Mouse (Mus musculus) A20 (cell line): ENCODE data around the gene Gm20716.

Source experiments
- DNase-seq: peaks from one replicate; pipeline ENCODE4 v3.0.0-alpha.2; 2011; ENCODE audit warnings: low read depth, low spot score

The Gm20716 gene

GRCm38 (mm10) chr2:168229116-168230025 is 793 bp downstream of the Gm20716 start:
- peak; percentile 68 for DNase-seq

DNA sequence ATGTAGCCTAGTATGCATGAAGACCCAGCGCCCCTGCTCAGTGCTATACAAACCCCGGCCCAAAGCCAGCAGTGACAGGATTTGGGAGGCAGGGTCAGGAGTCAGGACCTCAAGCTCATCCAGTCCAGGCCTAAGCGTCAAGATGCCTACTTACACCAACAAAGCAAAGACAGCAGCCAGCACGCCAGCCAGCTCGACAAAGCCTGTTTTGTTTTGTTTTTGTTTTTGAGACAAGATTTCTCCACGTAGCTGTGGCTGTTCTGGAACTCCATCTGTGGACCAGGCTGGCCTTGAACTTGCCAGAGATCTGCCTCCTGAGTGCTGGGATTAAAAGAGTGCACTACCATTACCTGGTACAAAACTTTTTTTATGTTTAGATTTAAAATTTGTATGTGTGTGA is 6.8 kb downstream of the Gm20716 start:
- no peak for DNase-seq

- DNase-seq: no peak
These were observed 16.3 kb downstream of the Gm20716 start for GRCm38 (mm10) chr2:168213788-168214397.

GRCm38 (mm10) chr2:168207883-168208282 is 22.3 kb downstream of the Gm20716 start:
- peak; percentile 38 for DNase-seq

- peak; percentile 99 for DNase-seq
These were observed 23.2 kb downstream of the Gm20716 start, which contains the start of gene Adnp for GRCm38 (mm10) chr2:168206725-168207644. TSS of gene Adnp (minus strand) at chr2:168207112.

GRCm38 (mm10) chr2:168205681-168206631 is 24.2 kb downstream of the Gm20716 start:
- no peak for DNase-seq

GRCm38 (mm10) chr2:168205265-168205664 is 24.9 kb downstream of the Gm20716 start:
- peak; percentile 96 for DNase-seq

DNA sequence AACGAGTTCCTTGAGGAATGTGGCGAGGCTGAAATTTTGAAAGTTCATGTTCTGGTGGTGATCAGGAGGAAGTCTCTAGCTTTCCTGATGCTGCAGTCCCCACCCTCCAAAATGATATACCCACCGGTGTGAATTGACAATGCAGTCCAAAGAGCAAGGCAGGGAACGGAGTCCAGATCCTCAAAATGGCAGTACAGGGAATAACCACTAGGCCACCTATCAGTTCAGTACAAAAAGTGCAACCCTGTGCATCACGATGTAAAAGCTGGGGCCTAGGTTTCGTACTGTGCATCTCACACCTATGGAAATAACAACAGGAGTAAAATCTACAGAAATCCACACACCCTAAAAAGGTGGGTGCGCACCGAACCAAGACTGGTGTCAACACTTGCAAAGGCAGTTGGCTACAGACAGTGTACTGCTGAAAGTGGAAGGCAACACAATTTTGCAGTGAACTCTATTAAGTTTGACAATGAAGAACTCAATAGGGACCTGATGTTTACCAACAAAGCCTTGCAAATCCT is 25.6 kb downstream of the Gm20716 start:
- DNase-seq: no peak

DNA sequence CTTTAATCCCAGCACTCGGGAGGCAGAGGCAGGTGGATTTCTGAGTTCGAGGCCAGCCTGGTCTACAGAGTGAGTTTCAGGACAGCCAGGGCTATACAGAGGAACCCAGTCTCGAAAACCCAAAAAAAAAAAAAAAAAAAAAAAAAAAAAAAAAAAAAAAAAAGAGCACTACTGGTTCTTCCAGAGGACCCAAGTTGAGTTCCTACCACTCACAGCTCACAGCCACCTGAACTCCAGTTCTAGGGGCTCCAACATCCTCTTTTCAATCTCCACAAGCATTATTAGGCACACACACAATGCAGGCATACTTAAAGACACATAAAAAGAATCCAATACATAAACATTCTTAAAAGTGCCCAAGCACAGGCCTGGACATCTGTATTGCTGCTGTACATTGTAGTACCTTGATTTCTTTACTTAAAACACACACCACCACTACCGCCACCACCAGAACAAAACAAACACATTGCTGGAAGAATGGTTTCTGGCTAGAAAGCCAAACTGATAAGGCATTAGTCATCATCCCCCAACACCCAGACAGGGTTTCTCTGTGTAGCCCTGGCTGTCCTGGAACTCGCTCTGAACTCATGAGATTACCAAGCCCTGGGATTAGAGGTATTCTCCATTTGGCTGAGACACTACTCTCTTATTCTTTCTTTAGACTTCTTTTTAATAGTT is 30.0 kb downstream of the Gm20716 start:
- DNase-seq: no peak

GRCm38 (mm10) chr2:168199476-168199875 is 30.7 kb downstream of the Gm20716 start:
- DNase-seq: no peak

- no peak for DNase-seq
These were observed 31.7 kb downstream of the Gm20716 start for GRCm38 (mm10) chr2:168198421-168198820.

GRCm38 (mm10) chr2:168195721-168196120 is 34.4 kb downstream of the Gm20716 start:
- no peak for DNase-seq

DNA sequence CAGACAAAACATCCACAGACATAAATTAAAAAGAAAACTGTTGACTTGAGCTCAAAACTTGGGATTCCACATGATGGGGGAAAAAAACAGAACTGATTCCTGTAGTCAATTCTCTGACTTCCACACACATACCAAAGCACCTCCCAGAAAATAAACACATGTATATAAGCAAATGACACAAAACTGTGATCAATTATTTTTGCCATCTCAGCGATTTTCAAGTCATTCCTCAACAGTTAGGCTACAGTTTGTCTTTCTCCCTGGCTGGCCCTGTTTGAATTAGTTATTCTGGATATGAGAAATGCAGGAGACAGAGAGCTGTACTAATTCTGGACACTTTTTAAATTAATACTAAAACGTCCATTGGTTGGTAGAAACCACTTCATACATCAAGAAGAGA is 36.5 kb downstream of the Gm20716 start:
- no peak for DNase-seq

DNA sequence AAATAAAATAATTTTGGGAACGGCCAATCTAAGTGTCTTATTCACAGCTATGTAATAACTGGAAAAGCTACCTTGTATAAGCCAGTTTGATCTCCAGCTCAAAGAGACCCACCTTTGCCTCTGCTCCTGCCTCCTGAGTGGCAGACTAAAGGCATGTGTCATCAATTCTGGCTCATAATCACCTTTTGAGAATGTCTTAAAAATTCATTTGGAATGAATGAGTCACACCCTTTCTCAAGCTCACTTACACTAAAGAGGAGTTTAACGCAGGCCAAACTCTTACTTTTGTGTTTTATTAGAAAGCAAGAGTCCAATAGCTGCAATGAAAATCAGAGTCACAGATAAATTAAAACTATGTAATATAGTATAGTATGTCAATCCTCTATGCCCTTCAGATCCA is 38.3 kb downstream of the Gm20716 start:
- no peak for DNase-seq

DNA sequence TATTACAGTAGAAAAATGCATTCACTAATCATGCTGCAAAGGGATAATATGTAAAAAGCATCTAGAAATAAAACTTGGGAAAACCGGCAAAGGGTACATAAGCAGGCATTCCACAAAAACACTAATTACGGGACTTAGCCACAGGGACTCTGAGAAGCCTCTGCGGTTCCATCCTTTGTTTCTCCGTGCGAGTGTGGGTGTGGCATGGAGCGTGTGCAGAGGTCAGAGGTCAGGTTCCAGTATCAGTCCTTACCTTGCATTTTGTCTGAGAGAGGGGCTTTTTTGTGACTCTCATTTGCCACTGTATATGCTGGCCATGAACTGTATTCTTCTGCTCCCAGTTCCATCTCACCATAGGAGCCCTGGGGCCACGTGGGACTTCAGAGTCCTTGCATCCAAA is 54.2 kb downstream of the Gm20716 start:
- DNase-seq: no peak

GRCm38 (mm10) chr2:168170167-168170685 is 59.9 kb downstream of the Gm20716 start:
- DNase-seq: no peak

GRCm38 (mm10) chr2:168169800-168170113 is 60.4 kb downstream of the Gm20716 start:
- DNase-seq: no peak

- no peak for DNase-seq
These were observed 61.0 kb downstream of the Gm20716 start for GRCm38 (mm10) chr2:168168892-168169799.

- DNase-seq: no peak
These were observed 62.4 kb downstream of the Gm20716 start for GRCm38 (mm10) chr2:168167781-168168180.
